Mouse (Mus musculus): ENCODE data around the gene Gpc6.

The Gpc6 gene

GRCm38 (mm10) chr14:117495118-117495517 lies 570.0 kb downstream of the Gpc6 start:
- no peak for DNase-seq

- no peak for DNase-seq
Observed at GRCm38 (mm10) chr14:117498785-117499184, 573.7 kb downstream of the Gpc6 start.

- no peak for DNase-seq
Observed at GRCm38 (mm10) chr14:117499354-117499753, 574.2 kb downstream of the Gpc6 start.

- DNase-seq: no peak
Observed at GRCm38 (mm10) chr14:117514829-117515228, 589.7 kb downstream of the Gpc6 start.

GRCm38 (mm10) chr14:117519574-117519973 lies 594.5 kb downstream of the Gpc6 start:
- peak; percentile 7 for DNase-seq

- no peak for DNase-seq
Observed at GRCm38 (mm10) chr14:117520706-117521105, 595.6 kb downstream of the Gpc6 start.

GRCm38 (mm10) chr14:117525133-117525532 lies 600.0 kb downstream of the Gpc6 start:
- no peak for DNase-seq

- no peak for DNase-seq
Observed at GRCm38 (mm10) chr14:117527053-117527452, 601.9 kb downstream of the Gpc6 start.

GRCm38 (mm10) chr14:117529439-117529838 lies 604.3 kb downstream of the Gpc6 start:
- no peak for DNase-seq

- no peak for DNase-seq
Observed at GRCm38 (mm10) chr14:117552776-117553175, 627.7 kb downstream of the Gpc6 start.

- DNase-seq: no peak
Observed at GRCm38 (mm10) chr14:117556715-117557320, 631.7 kb downstream of the Gpc6 start.

GRCm38 (mm10) chr14:117562146-117562545 lies 637.0 kb downstream of the Gpc6 start:
- no peak for DNase-seq

GRCm38 (mm10) chr14:117569278-117569677 lies 644.2 kb downstream of the Gpc6 start:
- no peak for DNase-seq

GRCm38 (mm10) chr14:117572213-117572612 lies 647.1 kb downstream of the Gpc6 start:
- DNase-seq: no peak

GRCm38 (mm10) chr14:117574216-117574615 lies 649.1 kb downstream of the Gpc6 start:
- no peak for DNase-seq

- DNase-seq: no peak
Observed at GRCm38 (mm10) chr14:117581740-117582139, 656.6 kb downstream of the Gpc6 start.

- DNase-seq: no peak
Observed at GRCm38 (mm10) chr14:117599758-117600157, 674.6 kb downstream of the Gpc6 start.

- DNase-seq: no peak
Observed at GRCm38 (mm10) chr14:117603837-117604236, 678.7 kb downstream of the Gpc6 start.

- no peak for DNase-seq
Observed at GRCm38 (mm10) chr14:117605750-117606149, 680.6 kb downstream of the Gpc6 start.

- DNase-seq: no peak
Observed at GRCm38 (mm10) chr14:117611113-117611512, 686.0 kb downstream of the Gpc6 start.

- DNase-seq: no peak
Observed at GRCm38 (mm10) chr14:117625100-117625710, 700.1 kb downstream of the Gpc6 start.

- no peak for DNase-seq
Observed at GRCm38 (mm10) chr14:117634238-117634940, 709.3 kb downstream of the Gpc6 start.

GRCm38 (mm10) chr14:117641853-117642252 lies 716.7 kb downstream of the Gpc6 start:
- DNase-seq: no peak

GRCm38 (mm10) chr14:117643069-117643468 lies 718.0 kb downstream of the Gpc6 start:
- no peak for DNase-seq
